Mouse (Mus musculus) retina, adult 2 months (tissue): ENCODE results near the gene Uqcr10.
"Not testable (repeated sequence)": the region's sequence is repeated elsewhere in the genome, so short reads cannot be mapped to it uniquely, and the experiment has no call there.

ENCODE experiments used
- DNase-seq: peaks from one replicate; pipeline ENCODE4 v3.0.0-alpha.2; 2012; ENCODE audit warnings: low read depth, low spot score

Uqcr10 gene

DNA sequence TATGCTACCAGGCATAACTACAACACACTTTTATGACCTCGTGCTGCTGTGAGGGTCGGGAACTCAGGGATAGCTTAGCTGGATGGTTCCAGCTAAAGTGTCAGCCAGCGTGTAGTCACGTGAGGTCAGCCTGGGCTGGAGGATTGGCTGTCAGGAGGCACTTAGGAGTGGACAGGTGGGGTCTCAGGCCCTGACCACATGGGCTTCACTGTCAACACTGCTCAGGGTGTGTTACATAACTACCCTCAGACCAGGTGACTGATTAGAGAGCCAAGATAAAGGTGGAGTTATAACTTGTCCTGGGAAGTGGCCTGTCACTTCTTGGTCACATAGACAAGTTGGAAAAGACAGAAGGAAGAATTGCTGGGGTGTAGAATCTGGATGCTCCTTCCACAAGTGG, 11.5 kb upstream of the Uqcr10 start:
- no peak for DNase-seq

GRCm38 (mm10) chr11:4714727-4715126, 10.6 kb upstream of the Uqcr10 start:
- DNase-seq = no peak

- no peak for DNase-seq
Observed at GRCm38 (mm10) chr11:4712822-4713221, 8.7 kb upstream of the Uqcr10 start.

GRCm38 (mm10) chr11:4710188-4710587, 6.0 kb upstream of the Uqcr10 start:
- not testable (repeated sequence) for DNase-seq

- no peak for DNase-seq
Observed at GRCm38 (mm10) chr11:4705178-4705577, 1.0 kb upstream of the Uqcr10 start.

DNA sequence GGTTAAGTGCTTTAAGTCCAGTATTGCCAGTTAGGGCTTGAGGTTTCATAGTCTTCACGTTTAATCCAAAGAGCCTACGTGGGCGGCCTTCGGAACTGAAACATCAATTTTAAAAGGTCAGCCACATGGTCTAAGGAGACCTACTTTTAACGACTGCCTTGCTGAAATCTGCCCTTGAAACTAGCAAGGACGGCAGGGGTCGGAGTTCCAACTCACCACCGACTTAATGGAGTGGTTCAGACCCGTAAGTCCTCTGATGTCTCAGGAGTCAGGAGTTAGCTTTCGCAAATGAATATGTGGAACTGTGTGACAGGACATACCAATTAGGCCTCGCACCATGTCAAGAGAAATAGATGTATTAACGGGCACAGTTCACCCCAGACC, 462 bp downstream of the Uqcr10 start:
- no peak for DNase-seq

DNA sequence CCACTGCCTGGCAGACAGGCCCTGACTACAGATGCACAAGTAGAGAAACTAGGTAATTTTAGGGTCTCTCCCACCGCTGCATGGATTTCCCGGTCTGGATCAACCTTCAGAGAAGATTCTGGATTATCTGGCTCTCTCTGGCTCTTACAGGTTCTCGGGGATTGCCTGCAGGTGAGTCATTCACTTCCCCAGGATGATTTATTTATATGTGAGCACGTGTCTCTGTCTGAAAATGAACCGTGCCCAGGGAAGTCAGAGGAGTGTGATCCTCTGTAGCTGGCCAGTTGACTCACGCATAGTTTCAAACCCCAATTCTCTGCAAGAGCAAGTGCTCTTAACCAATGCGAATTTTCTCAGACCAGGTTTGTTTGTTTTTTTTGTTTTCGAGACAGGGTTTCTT, 3.4 kb downstream of the Uqcr10 start:
- no peak for DNase-seq

DNA sequence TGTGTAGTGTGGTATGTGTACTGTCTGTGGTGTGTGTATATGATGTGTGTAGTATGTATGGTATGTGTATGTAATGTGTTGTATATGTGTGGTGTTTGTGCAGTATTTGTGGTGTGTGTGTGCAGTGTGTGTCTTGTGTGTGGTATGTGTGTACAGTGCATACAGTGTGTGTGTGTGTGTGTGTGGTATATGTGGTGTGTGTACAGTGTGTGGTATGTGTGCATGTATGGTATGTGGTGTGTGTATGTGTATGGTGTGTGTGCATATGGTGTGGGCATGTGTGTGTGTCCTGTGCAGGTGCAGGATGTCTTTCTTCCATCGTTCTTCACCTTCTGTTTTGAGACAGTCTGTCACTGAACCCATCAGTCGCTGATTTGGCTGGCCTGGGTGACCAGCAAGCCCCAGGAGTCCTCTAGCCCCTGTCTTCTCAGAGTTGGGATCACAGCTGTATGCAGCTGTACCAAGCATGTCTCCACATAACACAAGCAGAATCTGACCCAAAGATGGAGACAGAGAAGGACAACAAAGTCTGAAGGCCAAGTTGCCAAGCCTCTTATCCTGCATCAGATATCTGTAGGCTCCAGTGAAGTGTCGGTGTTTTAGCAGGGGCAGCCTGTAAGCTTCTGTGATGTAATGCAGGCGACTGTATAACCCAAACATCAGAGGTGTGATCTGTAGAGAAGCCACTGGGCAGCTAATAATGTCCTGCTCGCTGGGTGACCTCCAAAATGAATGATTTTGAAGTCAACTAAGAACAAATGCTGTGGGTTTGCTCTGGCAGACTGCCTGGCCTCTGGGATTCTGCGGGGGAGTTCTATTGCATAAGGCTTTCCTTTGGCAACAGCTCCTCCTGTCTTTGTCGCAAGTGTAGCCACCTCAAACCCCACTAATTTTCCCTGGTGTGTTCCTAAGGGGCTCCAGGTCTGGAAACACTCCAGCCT, 6.8 kb downstream of the Uqcr10 start:
- no peak for DNase-seq

GRCm38 (mm10) chr11:4692162-4692561, 12.0 kb downstream of the Uqcr10 start:
- DNase-seq = no peak

DNA sequence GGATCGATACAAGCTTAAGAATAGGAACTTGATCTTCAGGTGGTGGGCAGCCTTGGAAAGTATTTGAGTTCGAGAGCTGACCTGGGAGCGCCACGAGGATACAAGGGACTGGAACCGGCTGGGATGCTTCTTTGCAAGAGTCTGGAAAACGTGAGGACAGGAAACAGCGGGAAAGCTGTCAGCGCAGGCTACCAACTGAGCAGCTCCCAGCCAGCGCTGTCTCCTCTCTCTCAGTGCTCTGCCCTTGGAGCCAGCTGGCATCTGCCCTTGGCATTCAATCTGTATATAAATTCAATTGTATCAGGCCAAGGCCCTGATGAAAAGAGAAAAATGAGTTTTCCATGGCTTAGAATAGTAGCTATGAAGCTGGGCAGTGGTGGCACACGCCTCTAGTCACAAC, 12.9 kb downstream of the Uqcr10 start:
- DNase-seq = no peak

- no peak for DNase-seq
Observed at GRCm38 (mm10) chr11:4690353-4690752, 13.8 kb downstream of the Uqcr10 start.

- DNase-seq = no peak
Observed at GRCm38 (mm10) chr11:4688632-4689380, 15.3 kb downstream of the Uqcr10 start.

DNA sequence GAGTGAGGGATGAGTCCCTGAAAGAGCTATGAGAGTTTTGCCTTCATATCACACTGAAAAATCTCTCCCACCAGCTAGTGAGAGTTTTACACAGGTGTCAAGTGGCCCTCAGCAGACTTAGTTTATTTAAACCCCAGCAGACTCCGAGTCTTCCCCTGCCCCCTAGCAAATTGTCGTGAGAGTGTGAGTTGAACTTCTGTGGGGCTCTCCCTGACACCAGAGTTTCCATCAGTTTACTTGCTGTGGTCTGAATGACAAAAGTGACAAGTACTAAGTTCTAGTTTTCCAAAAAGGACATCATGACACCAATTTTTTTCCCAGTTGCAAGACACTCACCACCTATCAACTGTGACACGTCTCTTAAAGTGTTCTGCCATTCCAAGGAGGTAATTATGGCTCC, 16.3 kb downstream of the Uqcr10 start:
- no peak for DNase-seq

GRCm38 (mm10) chr11:4687027-4687426, 17.1 kb downstream of the Uqcr10 start:
- no peak for DNase-seq

- no peak for DNase-seq
Observed at GRCm38 (mm10) chr11:4685510-4685909, 18.6 kb downstream of the Uqcr10 start.

DNA sequence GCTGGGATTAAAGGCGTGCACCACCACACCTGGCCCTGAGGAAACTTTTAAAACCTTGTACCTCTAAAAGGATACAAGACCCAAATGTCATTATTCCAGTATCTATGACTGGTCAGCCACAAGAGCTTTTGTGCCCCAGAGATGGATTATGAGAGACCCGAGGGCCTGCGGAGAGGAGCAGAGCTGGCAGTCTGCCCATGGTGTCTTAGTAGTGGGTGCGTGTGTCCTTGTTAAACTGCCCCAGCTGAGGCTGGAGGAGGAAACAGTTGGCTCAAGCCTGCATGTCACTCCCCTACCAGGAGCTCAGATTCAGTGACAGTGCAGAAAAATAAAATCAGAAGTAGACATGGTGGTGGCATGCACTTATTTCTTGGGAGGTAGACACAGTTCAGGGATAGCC, 19.1 kb downstream of the Uqcr10 start:
- DNase-seq = no peak

DNA sequence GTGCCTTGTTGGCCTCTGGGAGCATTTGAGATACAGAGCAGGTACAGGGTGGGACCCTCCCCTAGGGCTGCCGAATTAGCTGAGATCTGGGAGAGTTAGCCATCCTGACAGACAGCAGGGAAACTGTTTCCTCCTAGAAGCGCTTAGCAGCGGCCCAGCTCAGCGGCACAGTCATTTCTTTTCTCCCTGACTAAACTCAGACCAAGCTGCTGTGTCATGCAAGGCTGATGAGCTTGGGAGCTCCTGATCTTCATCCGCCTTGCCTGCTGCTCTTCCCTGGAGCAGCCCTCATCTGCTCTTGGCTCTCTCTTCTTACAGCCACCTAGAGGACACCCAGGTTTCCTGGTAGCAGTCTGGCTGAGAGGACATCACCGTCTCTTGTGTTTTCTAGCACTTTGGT, 20.0 kb downstream of the Uqcr10 start:
- no peak for DNase-seq

GRCm38 (mm10) chr11:4683516-4683915, 20.6 kb downstream of the Uqcr10 start:
- no peak for DNase-seq

DNA sequence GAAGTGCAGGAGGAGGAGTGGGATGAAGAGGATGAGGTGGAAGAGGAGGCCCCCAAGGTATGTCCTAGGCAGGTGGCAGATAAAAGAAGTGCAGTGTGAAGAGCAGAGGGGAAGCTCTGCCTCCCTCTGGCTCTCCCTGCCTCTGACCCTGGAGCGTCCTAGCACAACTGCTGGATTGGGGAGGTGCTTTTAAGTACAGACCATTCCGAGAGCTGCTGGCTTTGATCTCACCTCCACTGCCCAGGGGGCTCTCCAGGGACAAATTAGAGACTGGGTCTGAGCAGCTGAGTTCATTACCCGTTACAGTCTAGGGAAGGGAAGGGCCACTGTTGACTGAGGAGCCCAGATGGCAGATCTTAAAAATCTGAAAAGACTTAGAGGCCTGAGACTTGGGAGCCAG, 24.0 kb downstream of the Uqcr10 start:
- no peak for DNase-seq

DNA sequence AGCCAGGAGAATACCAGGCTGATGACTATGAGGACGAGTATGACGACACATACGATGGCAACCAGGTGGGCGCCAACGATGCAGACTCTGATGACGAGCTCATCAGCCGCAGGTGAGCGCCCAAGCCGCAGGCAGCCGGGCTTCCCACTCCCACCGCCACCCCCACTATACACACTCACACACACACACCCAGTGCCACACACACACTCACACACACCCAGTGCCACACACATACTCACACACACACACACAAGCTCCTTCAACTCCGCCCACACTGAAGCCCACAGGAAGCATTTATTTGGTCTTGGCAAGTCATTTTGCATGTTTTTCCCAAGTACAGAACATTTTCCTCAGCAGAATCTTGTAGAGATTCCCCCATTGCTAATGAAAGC, 24.7 kb downstream of the Uqcr10 start:
- no peak for DNase-seq

DNA sequence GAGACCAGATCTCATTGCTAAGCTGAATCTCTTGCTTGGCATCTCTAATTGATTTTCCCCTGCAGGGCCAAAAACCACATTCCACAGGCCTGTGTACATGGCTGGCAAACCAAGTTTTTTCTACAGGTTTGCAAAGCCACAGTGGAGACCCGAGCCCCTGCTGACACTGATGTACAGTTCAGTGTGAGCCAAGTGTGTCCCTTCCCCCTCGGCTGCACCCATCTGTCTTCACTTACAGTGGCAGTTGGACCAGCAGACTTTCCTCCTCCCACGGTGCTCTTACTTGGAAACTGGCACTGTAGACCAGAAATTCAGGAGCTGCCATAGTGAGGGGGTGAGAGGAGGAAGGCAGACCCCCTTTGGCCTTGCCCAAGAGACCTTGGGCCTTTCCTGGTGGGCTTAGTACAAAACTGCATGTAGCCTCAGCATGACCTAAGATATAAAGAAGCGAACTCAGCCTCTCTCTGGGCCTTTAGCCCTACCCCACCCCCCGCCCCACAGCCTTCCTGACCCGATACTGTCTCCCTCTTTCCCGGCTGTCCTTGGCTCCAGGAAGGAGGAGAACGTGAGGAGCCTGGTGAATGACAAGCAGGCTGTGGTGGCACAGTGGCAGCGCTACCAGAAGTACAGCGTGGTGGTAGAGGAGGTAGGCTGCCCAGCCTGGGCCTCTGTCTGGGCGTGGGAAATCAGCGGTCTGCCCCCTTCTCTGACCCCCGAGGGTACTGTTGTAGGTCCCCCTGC, 25.3 kb downstream of the Uqcr10 start:
- DNase-seq = no peak

GRCm38 (mm10) chr11:4677250-4677872, 26.8 kb downstream of the Uqcr10 start:
- no peak for DNase-seq
